Mouse (Mus musculus): ENCODE measurements around the gene Cmtm1. TPM values are rescaled to one million over a fixed set of nuclear protein-coding genes. Genes with fewer than 3 reads are reported as not detected.
"Not testable (repeated sequence)": the region's sequence is repeated elsewhere in the genome, so short reads cannot be mapped to it uniquely, and the experiment has no call there.

Cmtm1 gene
- total and polyA plus RNA-seq, 3 experiments, result not detected

- Histone ChIP-seq H3K27me3 (ENCODE audit: control insufficient read depth in 1 of 2, insufficient read depth in 2 of 2, low read length in 2 of 2) (no peaks in the 10 kb centered on the region), H3K9ac (ENCODE audit: control insufficient read depth, low read depth, low read length, poor library complexity, severe bottlenecking) (no peak overlapping the region), H3K27ac (ENCODE audit: control insufficient read depth, low read depth, low read length) (no peak overlapping the region), H3K36me3 (ENCODE audit: control insufficient read depth in 1 of 2, insufficient read depth in 2 of 2, low read length in 2 of 2) (no peaks in the 10 kb centered on the region), H3K4me3 (ENCODE audit: control insufficient read depth in 1 of 2, insufficient read depth in 1 of 2, low read depth in 2 of 2, low read length in 2 of 2) (no peak overlapping the region), H3K79me2 (ENCODE audit: control insufficient read depth, insufficient read depth, low read length, poor library complexity) (no peaks in the 10 kb centered on the region), H3K9me3 (replicated peaks; ENCODE audit: insufficient read depth, low read length) (no peaks in the 10 kb centered on the region), H3K4me1 (ENCODE audit: control insufficient read depth in 1 of 2, insufficient read depth in 2 of 2, low read length in 2 of 2) (no peaks in the 10 kb centered on the region)
- TF ChIP-seq NELFE (IDR thresholded peaks at IDR 0.05; ENCODE audit: low read depth, low read length), result no peak
- TF ChIP-seq JUND (IDR thresholded peaks at IDR 0.05; ENCODE audit: low read depth, low read length), result no peak
- no peak for TF ChIP-seq ZNF384 (IDR thresholded peaks at IDR 0.05; ENCODE audit: low read depth, low read length)
- TF ChIP-seq MAX (IDR thresholded peaks at IDR 0.05; ENCODE audit: low read length), result no peak
- no peak for TF ChIP-seq KAT2A (conservative IDR thresholded peaks at IDR 0.05; ENCODE audit: low read depth, low read length)
- TF ChIP-seq NRF1 (IDR thresholded peaks at IDR 0.05; ENCODE audit: insufficient read depth, low read depth, low read length, poor library complexity, severe bottlenecking), result no peak
- no peak for TF ChIP-seq SMC3 (IDR thresholded peaks at IDR 0.05; ENCODE audit: low read depth, low read length)
- no peak for TF ChIP-seq RAD21 (IDR thresholded peaks at IDR 0.05; ENCODE audit: low read depth, low read length)
- no peak for DNase-seq (ENCODE audit: low read depth, low spot score)
Measured at GRCm38 (mm10) chr8:104294396-104294795, 15.5 kb downstream of the Cmtm1 start.

DNA sequence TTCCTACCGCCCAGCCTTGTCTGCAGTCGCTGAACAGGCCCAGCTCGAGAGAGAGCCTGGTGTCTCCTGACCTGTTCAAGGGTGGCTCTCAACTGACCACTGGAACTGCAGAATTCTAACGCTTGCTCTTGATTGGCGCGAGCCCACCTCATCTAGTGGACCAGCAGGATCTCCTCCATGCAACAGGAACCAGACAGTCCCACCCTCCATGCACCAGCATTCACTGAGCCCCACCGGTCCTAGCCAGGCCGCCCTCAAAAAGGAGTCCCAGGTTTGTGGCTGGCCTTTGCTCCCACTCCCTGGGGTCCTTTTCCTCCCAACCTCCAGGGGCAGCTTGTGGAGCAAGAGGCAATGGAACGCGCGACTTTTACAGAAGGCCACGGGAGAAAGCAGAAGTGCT, 16.9 kb downstream of the Cmtm1 start, which contains the start of gene Cmtm2a:
Gene Cmtm2a, minus strand, starts transcription at position 101 of the 400 bp plus-strand sequence.
- H3K36me3 ChIP-seq (ENCODE audit: control insufficient read depth in 1 of 2, insufficient read depth in 2 of 2, low read length in 2 of 2); H3K27me3 ChIP-seq (ENCODE audit: control insufficient read depth in 1 of 2, insufficient read depth in 2 of 2, low read length in 2 of 2); H3K4me1 ChIP-seq (ENCODE audit: control insufficient read depth in 1 of 2, insufficient read depth in 2 of 2, low read length in 2 of 2); DNase-seq (ENCODE audit: low read depth, low spot score); H3K9me3 ChIP-seq (replicated peaks; ENCODE audit: insufficient read depth, low read length); H3K4me3 ChIP-seq (ENCODE audit: control insufficient read depth in 1 of 2, insufficient read depth in 1 of 2, low read depth in 2 of 2, low read length in 2 of 2); H3K9ac ChIP-seq (ENCODE audit: control insufficient read depth, low read depth, low read length, poor library complexity, severe bottlenecking); H3K79me2 ChIP-seq (ENCODE audit: control insufficient read depth, insufficient read depth, low read length, poor library complexity); H3K27ac ChIP-seq (ENCODE audit: control insufficient read depth, low read depth, low read length): not testable (repeated sequence)

DNA sequence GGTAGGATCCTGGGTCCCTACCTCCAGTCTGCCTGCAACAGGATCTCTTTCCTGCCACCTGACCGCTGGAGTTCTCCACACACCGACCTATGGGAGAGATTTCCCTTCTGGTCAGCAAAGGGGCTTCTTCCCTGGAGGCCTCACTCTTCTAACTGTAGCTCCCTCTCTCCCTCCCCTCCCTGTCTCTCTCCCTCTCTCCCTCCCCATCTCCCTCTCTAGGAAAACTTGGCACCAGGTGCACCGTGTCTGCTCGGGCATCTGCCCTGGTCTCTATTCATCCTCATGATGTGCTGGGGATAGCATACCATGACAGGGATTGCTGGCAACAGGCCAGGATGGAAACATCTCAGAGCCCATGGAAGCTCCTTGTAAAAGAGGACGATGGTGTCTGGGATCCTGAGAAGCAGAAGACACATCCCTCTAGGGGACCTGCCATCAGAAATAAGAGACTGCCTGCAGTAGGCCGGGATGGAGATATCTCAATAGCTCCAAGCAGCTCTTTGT, 41.0 kb downstream of the Cmtm1 start:
- Histone ChIP-seq H3K9me3 (replicated peaks; ENCODE audit: insufficient read depth, low read length) (no peaks in the 10 kb centered on the region), H3K4me3 (ENCODE audit: control insufficient read depth in 1 of 2, insufficient read depth in 1 of 2, low read depth in 2 of 2, low read length in 2 of 2) (no peak overlapping the region)

DNA sequence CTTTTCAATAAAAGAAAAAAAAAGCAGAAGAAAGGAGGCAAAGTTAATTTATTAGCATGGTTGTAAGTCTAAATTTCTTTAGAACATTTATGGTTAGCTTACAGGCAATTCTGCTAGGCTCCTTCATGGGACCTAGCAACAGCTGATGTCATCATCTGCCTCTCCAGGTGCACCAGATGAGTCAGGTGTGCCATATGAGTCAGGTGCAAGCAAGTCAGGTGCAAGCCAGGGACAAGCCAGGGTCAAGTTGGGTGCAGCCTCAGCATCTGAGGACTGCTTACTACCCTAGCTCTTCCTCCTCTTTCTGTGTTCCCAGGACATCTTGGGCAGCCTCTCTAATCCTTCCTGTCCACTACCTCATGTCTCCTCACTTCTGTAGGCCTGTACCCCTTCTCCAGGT, 41.6 kb downstream of the Cmtm1 start:
- Histone ChIP-seq H3K4me1 (ENCODE audit: control insufficient read depth in 1 of 2, insufficient read depth in 2 of 2, low read length in 2 of 2) (no peaks in the 10 kb centered on the region), H3K9me3 (replicated peaks; ENCODE audit: insufficient read depth, low read length) (no peaks in the 10 kb centered on the region), H3K4me3 (ENCODE audit: control insufficient read depth in 1 of 2, insufficient read depth in 1 of 2, low read depth in 2 of 2, low read length in 2 of 2) (no peak overlapping the region), H3K36me3 (ENCODE audit: control insufficient read depth in 1 of 2, insufficient read depth in 2 of 2, low read length in 2 of 2) (no peaks in the 10 kb centered on the region), H3K9ac (ENCODE audit: control insufficient read depth, low read depth, low read length, poor library complexity, severe bottlenecking) (no peak overlapping the region), H3K27ac (ENCODE audit: control insufficient read depth, low read depth, low read length) (no peak overlapping the region), H3K27me3 (ENCODE audit: control insufficient read depth in 1 of 2, insufficient read depth in 2 of 2, low read length in 2 of 2) (no peaks in the 10 kb centered on the region), H3K79me2 (ENCODE audit: control insufficient read depth, insufficient read depth, low read length, poor library complexity) (no peaks in the 10 kb centered on the region)
- TF ChIP-seq UBTF (IDR thresholded peaks at IDR 0.05; ENCODE audit: borderline replicate concordance, insufficient read depth, low read depth, low read length), result no peak
- no peak for TF ChIP-seq MAFK (IDR thresholded peaks at IDR 0.05; ENCODE audit: borderline replicate concordance, low read depth, low read length)
- no peak for TF ChIP-seq E2F4 (IDR thresholded peaks at IDR 0.05; ENCODE audit: borderline replicate concordance, low read depth, low read length)
- TF ChIP-seq MYC (IDR thresholded peaks at IDR 0.05; ENCODE audit: low read depth, low read length), result no peak
- no peak for TF ChIP-seq CHD1 (IDR thresholded peaks at IDR 0.05; ENCODE audit: low read depth, low read length)
- no peak for DNase-seq (ENCODE audit: low read depth, low spot score)

More for the DNA sequence above, 41.0 kb downstream of the Cmtm1 start:
- no peak for TF ChIP-seq ZMIZ1 (IDR thresholded peaks at IDR 0.05; ENCODE audit: low read depth, low read length)
- TF ChIP-seq ZC3H11A (IDR thresholded peaks at IDR 0.05; ENCODE audit: low read depth, low read length), result no peak
- DNase-seq (ENCODE audit: low read depth, low spot score), result no peak
- Histone ChIP-seq H3K36me3 (ENCODE audit: control insufficient read depth in 1 of 2, insufficient read depth in 2 of 2, low read length in 2 of 2) (no peaks in the 10 kb centered on the region), H3K4me1 (ENCODE audit: control insufficient read depth in 1 of 2, insufficient read depth in 2 of 2, low read length in 2 of 2) (no peaks in the 10 kb centered on the region), H3K27me3 (ENCODE audit: control insufficient read depth in 1 of 2, insufficient read depth in 2 of 2, low read length in 2 of 2) (no peaks in the 10 kb centered on the region), H3K9ac (ENCODE audit: control insufficient read depth, low read depth, low read length, poor library complexity, severe bottlenecking) (no peak overlapping the region), H3K79me2 (ENCODE audit: control insufficient read depth, insufficient read depth, low read length, poor library complexity) (no peaks in the 10 kb centered on the region), H3K27ac (ENCODE audit: control insufficient read depth, low read depth, low read length) (no peak overlapping the region)

DNA sequence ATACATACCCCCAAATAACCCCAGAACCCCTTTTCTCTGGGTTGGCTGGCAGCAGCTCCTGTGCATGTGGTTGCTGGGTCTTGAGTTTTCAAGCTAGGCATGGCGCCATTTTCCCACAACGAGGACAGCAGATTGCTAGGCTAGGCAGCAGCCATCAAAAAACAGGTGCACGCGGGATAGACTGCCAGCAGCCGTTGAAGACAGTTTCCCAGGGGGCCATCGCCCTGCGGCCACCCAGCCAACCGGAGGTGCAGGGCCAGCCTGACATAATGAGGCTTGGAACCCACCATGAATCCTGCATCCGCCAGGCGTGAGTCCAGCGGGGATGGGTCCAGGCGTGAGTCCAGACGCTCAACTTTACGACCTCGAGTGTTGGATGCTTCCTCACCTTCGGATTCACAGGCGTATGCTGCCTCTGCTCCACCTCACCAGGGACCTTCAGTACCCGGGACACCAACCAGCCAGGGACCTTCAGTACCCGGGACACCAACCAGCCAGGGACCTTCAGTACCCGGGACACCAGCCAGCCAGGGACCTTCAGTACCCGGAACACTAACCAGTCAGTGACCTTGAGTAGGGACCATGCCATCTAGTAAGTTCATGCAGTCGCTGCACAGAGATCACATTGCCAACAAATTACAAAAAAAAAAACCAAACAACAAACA, 45.5 kb downstream of the Cmtm1 start:
- not testable (repeated sequence) for H3K9ac ChIP-seq (ENCODE audit: control insufficient read depth, low read depth, low read length, poor library complexity, severe bottlenecking); H3K9me3 ChIP-seq (replicated peaks; ENCODE audit: insufficient read depth, low read length); DNase-seq (ENCODE audit: low read depth, low spot score); H3K4me3 ChIP-seq (ENCODE audit: control insufficient read depth in 1 of 2, insufficient read depth in 1 of 2, low read depth in 2 of 2, low read length in 2 of 2); H3K79me2 ChIP-seq (ENCODE audit: control insufficient read depth, insufficient read depth, low read length, poor library complexity); H3K27ac ChIP-seq (ENCODE audit: control insufficient read depth, low read depth, low read length); H3K27me3 ChIP-seq (ENCODE audit: control insufficient read depth in 1 of 2, insufficient read depth in 2 of 2, low read length in 2 of 2); H3K36me3 ChIP-seq (ENCODE audit: control insufficient read depth in 1 of 2, insufficient read depth in 2 of 2, low read length in 2 of 2); H3K4me1 ChIP-seq (ENCODE audit: control insufficient read depth in 1 of 2, insufficient read depth in 2 of 2, low read length in 2 of 2)

All from MEL (cell line).